ENCODE assay signal across 19 mouse cellular contexts in the genomic region with DNA sequence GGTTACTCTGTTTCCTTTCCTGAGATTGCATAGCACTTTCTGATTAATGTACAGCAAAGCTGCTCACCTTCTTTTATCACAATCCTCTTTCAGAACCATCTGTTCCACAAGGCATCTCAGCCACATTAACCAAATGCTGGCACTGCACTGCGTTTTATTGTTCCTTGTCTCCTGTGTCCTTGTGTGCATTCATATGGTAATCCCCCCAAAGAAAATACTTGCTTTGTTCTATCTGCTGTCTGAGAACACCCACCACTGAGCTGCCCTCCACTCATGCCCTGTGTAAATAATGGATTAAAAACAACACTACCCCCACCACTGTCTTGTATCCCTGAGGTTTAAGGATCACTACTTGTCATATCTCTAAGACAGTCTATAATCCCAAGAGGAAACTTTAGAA.
DNase-seq lines count a peak whose midpoint lies in the region; ATAC-seq and TF ChIP-seq lines count a peak whose summit lies in the region.
"Had no signal": no experiment of that assay in that cellular context is flagged by ENCODE, and none has a peak within 500 bp of the region (broad histone marks: within the 10 kb centered on the region; RNA-seq: fewer than 3 reads in every experiment).

No protein-coding gene starts in this region.

- 14% methylated on average over 1 of the region's 1 CpGs for WGBS in hindbrain, embryonic 12.5 days
- WGBS in hindbrain, embryonic 13.5 days: 13% methylated on average over 1 of the region's 1 CpGs

- no peaks in the 10 kb centered on the region for H3K9me3 ChIP-seq in hindbrain, embryonic 12.5 days (replicated peaks)
- H3K9me3 ChIP-seq in hindbrain, embryonic 13.5 days: no peaks in the 10 kb centered on the region
- H3K9me3 ChIP-seq: embryonic facial prominence, embryonic 10.5 days; liver, embryonic 15.5 days had no signal

- H3K4me2 ChIP-seq in hindbrain, embryonic 12.5 days (replicated peaks): no peak overlapping the region
- H3K4me2 ChIP-seq in hindbrain, embryonic 13.5 days: no peak overlapping the region
- H3K4me2 ChIP-seq: liver, embryonic 15.5 days had no signal

- no peak overlapping the region for H3K9ac ChIP-seq in hindbrain, embryonic 12.5 days
- no peak overlapping the region for H3K9ac ChIP-seq in hindbrain, embryonic 13.5 days
- H3K9ac ChIP-seq: liver, embryonic 15.5 days had no signal

- DNase-seq in ES-CJ7 (ENCODE audit: low read depth, low spot score): peak; percentile 91
- DNase-seq in brain, embryonic 14.5 days (ENCODE audit: low read depth): peak; percentile 88
- DNase-seq in mesoderm, embryonic 11.5 days (ENCODE audit: low read depth, low spot score): peak; percentile 54
- no peak for DNase-seq in urinary bladder, postnatal 14 days (ENCODE audit: low spot score)
- DNase-seq: adrenal gland, adult 2 months; cerebellum, adult 11-12 months; cerebellum, postnatal 25 days; gastrocnemius, postnatal 25 days; kidney, adult 2 months; kidney, postnatal 25 days; right cerebral cortex, adult 18-20 months; thymus, adult 18-20 months had no signal

- H3K4me1 ChIP-seq in hindbrain, embryonic 12.5 days: peaks cover 6% of the 10 kb centered on the region; the same call in 1 of the 2 replicates
- H3K4me1 ChIP-seq in hindbrain, embryonic 13.5 days (replicated peaks): no peaks in the 10 kb centered on the region
- H3K4me1 ChIP-seq: embryonic facial prominence, embryonic 10.5 days; liver, embryonic 15.5 days had no signal

- H3K36me3 ChIP-seq in hindbrain, embryonic 12.5 days: no peaks in the 10 kb centered on the region
- no peaks in the 10 kb centered on the region for H3K36me3 ChIP-seq in hindbrain, embryonic 13.5 days
- H3K36me3 ChIP-seq: embryonic facial prominence, embryonic 10.5 days; G1E; liver, embryonic 15.5 days had no signal

- no peak for TF ChIP-seq POLR2A in brain, embryonic 14.5 days (IDR thresholded peaks at IDR 0.05; ENCODE audit: borderline replicate concordance, extremely low read depth, insufficient read depth, insufficient read length, poor library complexity, severe bottlenecking)

- H3K27ac ChIP-seq in hindbrain, embryonic 12.5 days: 0 out of 2 replicates have a peak overlapping the region, but pooled peaks have one; percentile 48
- H3K27ac ChIP-seq in hindbrain, embryonic 13.5 days: no peak overlapping the region
- H3K27ac ChIP-seq: embryonic facial prominence, embryonic 10.5 days; liver, embryonic 15.5 days had no signal

- peak; percentile 92 for ATAC-seq in hindbrain, embryonic 12.5 days (ENCODE audit: low FRiP score)
- ATAC-seq in hindbrain, embryonic 13.5 days (ENCODE audit: low FRiP score): no peak
- no peak for ATAC-seq in megakaryocyte, adult 5-6 weeks (ENCODE audit: poor library complexity, severe bottlenecking)
- ATAC-seq: lung, postnatal 0 days had no signal

- no peak for TF ChIP-seq CTCF in brain, embryonic 14.5 days (IDR thresholded peaks at IDR 0.05; ENCODE audit: borderline replicate concordance, extremely low read depth, insufficient read depth, insufficient read length)

- no peak overlapping the region for H3K4me3 ChIP-seq in hindbrain, embryonic 12.5 days
- H3K4me3 ChIP-seq in hindbrain, embryonic 13.5 days: no peak overlapping the region
- H3K4me3 ChIP-seq: embryonic facial prominence, embryonic 10.5 days; liver, embryonic 15.5 days had no signal

- no peaks in the 10 kb centered on the region for H3K27me3 ChIP-seq in hindbrain, embryonic 12.5 days
- no peaks in the 10 kb centered on the region for H3K27me3 ChIP-seq in hindbrain, embryonic 13.5 days
- H3K27me3 ChIP-seq: liver, embryonic 15.5 days had no signal
